Mouse (Mus musculus): ENCODE data around the gene Ahsg. TPM values are rescaled to one million over a fixed set of nuclear protein-coding genes. Genes with fewer than 3 reads are reported as not detected.

Ahsg gene
- polyA plus RNA-seq, 1 experiment: 0.23 TPM

- Histone ChIP-seq H3K27me3 (replicated peaks) (peaks cover 28% of the 10 kb centered on the region), H3K36me3 (replicated peaks; ENCODE audit: low read length) (no peaks in the 10 kb centered on the region), H3K4me1 (peaks cover 32% of the 10 kb centered on the region), H3K9me3 (no peaks in the 10 kb centered on the region), H3K4me3 (replicated peaks) (no peak overlapping the region)
- no peak for TF ChIP-seq GATA1 (IDR thresholded peaks at IDR 0.05; ENCODE audit: borderline replicate concordance, low read length)
- no peak for TF ChIP-seq FLI1 (IDR thresholded peaks at IDR 0.05; ENCODE audit: low read length)
Observed at GRCm38 (mm10) chr16:22883441-22883840, 7.6 kb upstream of the Ahsg start.

- no peak overlapping the region for H3K4me3 ChIP-seq (replicated peaks)
- H3K4me1 ChIP-seq: peaks cover 34% of the 10 kb centered on the region
- no peaks in the 10 kb centered on the region for H3K9me3 ChIP-seq
- H3K36me3 ChIP-seq (replicated peaks; ENCODE audit: low read length): no peaks in the 10 kb centered on the region
- H3K27me3 ChIP-seq (replicated peaks): peaks cover 40% of the 10 kb centered on the region
- TF ChIP-seq FLI1 (IDR thresholded peaks at IDR 0.05; ENCODE audit: low read length): no peak
- TF ChIP-seq GATA1 (IDR thresholded peaks at IDR 0.05; ENCODE audit: borderline replicate concordance, low read length): no peak
Observed at GRCm38 (mm10) chr16:22885356-22885755, 5.7 kb upstream of the Ahsg start.

- no peaks in the 10 kb centered on the region for H3K9me3 ChIP-seq
- no peak overlapping the region for H3K4me3 ChIP-seq (replicated peaks)
- TF ChIP-seq GATA1 (IDR thresholded peaks at IDR 0.05; ENCODE audit: borderline replicate concordance, low read length) (no peak), FLI1 (IDR thresholded peaks at IDR 0.05; ENCODE audit: low read length) (no peak)
- peaks cover 31% of the 10 kb centered on the region for H3K4me1 ChIP-seq
- H3K27me3 ChIP-seq (replicated peaks): peaks cover 51% of the 10 kb centered on the region
- no peaks in the 10 kb centered on the region for H3K36me3 ChIP-seq (replicated peaks; ENCODE audit: low read length)
Observed at GRCm38 (mm10) chr16:22886726-22887125, 4.4 kb upstream of the Ahsg start.

GRCm38 (mm10) chr16:22888835-22889234 lies 2.2 kb upstream of the Ahsg start:
- Histone ChIP-seq H3K36me3 (replicated peaks; ENCODE audit: low read length) (no peaks in the 10 kb centered on the region), H3K27me3 (replicated peaks) (peaks cover 55% of the 10 kb centered on the region), H3K4me1 (peaks cover 21% of the 10 kb centered on the region), H3K9me3 (no peaks in the 10 kb centered on the region), H3K4me3 (replicated peaks) (no peak overlapping the region)
- TF ChIP-seq FLI1 (IDR thresholded peaks at IDR 0.05; ENCODE audit: low read length): no peak
- no peak for TF ChIP-seq GATA1 (IDR thresholded peaks at IDR 0.05; ENCODE audit: borderline replicate concordance, low read length)

- Histone ChIP-seq H3K36me3 (replicated peaks; ENCODE audit: low read length) (no peaks in the 10 kb centered on the region), H3K27me3 (replicated peaks) (peaks cover 57% of the 10 kb centered on the region), H3K4me3 (replicated peaks) (no peak overlapping the region), H3K9me3 (no peaks in the 10 kb centered on the region), H3K4me1 (peaks cover 21% of the 10 kb centered on the region)
- TF ChIP-seq FLI1 (IDR thresholded peaks at IDR 0.05; ENCODE audit: low read length): no peak
- TF ChIP-seq GATA1 (IDR thresholded peaks at IDR 0.05; ENCODE audit: borderline replicate concordance, low read length): no peak
Observed at GRCm38 (mm10) chr16:22889716-22890115, 1.4 kb upstream of the Ahsg start.

GRCm38 (mm10) chr16:22891733-22892154 lies 667 bp downstream of the Ahsg start:
- Histone ChIP-seq H3K9me3 (no peaks in the 10 kb centered on the region), H3K36me3 (replicated peaks; ENCODE audit: low read length) (no peaks in the 10 kb centered on the region), H3K4me3 (replicated peaks) (no peak overlapping the region), H3K27me3 (replicated peaks) (peaks cover 54% of the 10 kb centered on the region), H3K4me1 (peaks cover 13% of the 10 kb centered on the region; the same call in 1 of the 2 replicates)
- no peak for TF ChIP-seq FLI1 (IDR thresholded peaks at IDR 0.05; ENCODE audit: low read length)
- TF ChIP-seq GATA1 (IDR thresholded peaks at IDR 0.05; ENCODE audit: borderline replicate concordance, low read length): no peak

GRCm38 (mm10) chr16:22894095-22894494 lies 3.0 kb downstream of the Ahsg start:
- Histone ChIP-seq H3K27me3 (replicated peaks) (peaks cover 53% of the 10 kb centered on the region), H3K36me3 (replicated peaks; ENCODE audit: low read length) (no peaks in the 10 kb centered on the region), H3K4me3 (replicated peaks) (no peak overlapping the region), H3K9me3 (no peaks in the 10 kb centered on the region), H3K4me1 (peaks cover 18% of the 10 kb centered on the region; the same call in 1 of the 2 replicates)
- TF ChIP-seq GATA1 (IDR thresholded peaks at IDR 0.05; ENCODE audit: borderline replicate concordance, low read length) (no peak), FLI1 (IDR thresholded peaks at IDR 0.05; ENCODE audit: low read length) (no peak)

- H3K36me3 ChIP-seq (replicated peaks; ENCODE audit: low read length): no peaks in the 10 kb centered on the region
- TF ChIP-seq FLI1 (IDR thresholded peaks at IDR 0.05; ENCODE audit: low read length) (no peak), GATA1 (IDR thresholded peaks at IDR 0.05; ENCODE audit: borderline replicate concordance, low read length) (no peak)
- H3K9me3 ChIP-seq: no peaks in the 10 kb centered on the region
- H3K27me3 ChIP-seq (replicated peaks): peaks cover 41% of the 10 kb centered on the region
- H3K4me3 ChIP-seq (replicated peaks): no peak overlapping the region
- peaks cover 14% of the 10 kb centered on the region; the same call in 1 of the 2 replicates for H3K4me1 ChIP-seq
Observed at GRCm38 (mm10) chr16:22896618-22897017, 5.5 kb downstream of the Ahsg start.

- Histone ChIP-seq H3K4me3 (replicated peaks) (no peak overlapping the region), H3K9me3 (no peaks in the 10 kb centered on the region), H3K36me3 (replicated peaks; ENCODE audit: low read length) (no peaks in the 10 kb centered on the region), H3K27me3 (replicated peaks) (peaks cover 32% of the 10 kb centered on the region), H3K4me1 (peaks cover 13% of the 10 kb centered on the region; the same call in 1 of the 2 replicates)
- TF ChIP-seq FLI1 (IDR thresholded peaks at IDR 0.05; ENCODE audit: low read length): no peak
- no peak for TF ChIP-seq GATA1 (IDR thresholded peaks at IDR 0.05; ENCODE audit: borderline replicate concordance, low read length)
Observed at GRCm38 (mm10) chr16:22899346-22899745, 8.3 kb downstream of the Ahsg start.

- peaks cover 13% of the 10 kb centered on the region; the same call in 1 of the 2 replicates for H3K4me1 ChIP-seq
- H3K9me3 ChIP-seq: no peaks in the 10 kb centered on the region
- H3K4me3 ChIP-seq (replicated peaks): no peak overlapping the region
- H3K27me3 ChIP-seq (replicated peaks): peaks cover 31% of the 10 kb centered on the region
- H3K36me3 ChIP-seq (replicated peaks; ENCODE audit: low read length): no peaks in the 10 kb centered on the region
- TF ChIP-seq FLI1 (IDR thresholded peaks at IDR 0.05; ENCODE audit: low read length) (no peak), GATA1 (IDR thresholded peaks at IDR 0.05; ENCODE audit: borderline replicate concordance, low read length) (no peak)
Observed at GRCm38 (mm10) chr16:22899866-22900570, 8.9 kb downstream of the Ahsg start.

Data from megakaryocyte, embryonic 14.5 days (primary cell).